Mouse (Mus musculus) spleen, postnatal 14 days (tissue): ENCODE data around the gene Lman2.

Experiments used
- DNase-seq, 2 experiments: peaks; one replicate each; pipeline ENCODE4 v3.0.0; 2021 to 2022; ENCODE audit warnings: low spot score in 2 of 2

Gene Lman2

DNA sequence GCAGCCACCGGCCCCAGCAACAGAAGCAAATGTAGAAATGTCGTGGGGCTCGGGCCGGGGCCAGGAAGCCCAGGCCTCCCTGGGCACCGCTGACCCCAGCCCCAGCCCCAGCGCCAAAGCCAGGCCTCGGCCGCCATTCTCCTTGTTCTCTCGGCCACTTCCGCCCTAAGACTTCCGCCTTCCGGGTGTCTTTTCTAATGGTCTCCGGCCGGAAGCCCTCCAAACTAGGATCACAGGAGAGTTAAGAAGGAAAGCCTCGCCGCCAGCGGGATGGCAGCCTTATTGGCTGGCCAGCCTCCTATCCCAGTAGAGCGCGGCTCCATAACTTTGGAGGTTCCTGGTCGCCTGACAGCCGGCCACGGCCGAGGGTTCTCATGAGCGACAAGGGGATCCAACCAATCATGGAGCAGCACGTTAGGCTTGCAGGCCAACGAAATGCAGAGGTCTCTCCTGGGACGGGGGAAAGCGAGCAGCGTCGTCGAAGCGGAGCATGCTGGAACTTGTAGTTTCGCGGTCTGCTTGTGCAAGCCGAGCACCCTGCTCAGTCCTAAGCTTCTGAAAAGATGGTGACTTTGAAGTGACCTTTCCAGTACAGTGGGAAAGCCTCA is at the start of gene Lman2:
TSS of gene Lman2 (minus strand) at position 331 of the 608 bp plus-strand sequence.
- peak; percentile 83 to 92 for DNase-seq

DNA sequence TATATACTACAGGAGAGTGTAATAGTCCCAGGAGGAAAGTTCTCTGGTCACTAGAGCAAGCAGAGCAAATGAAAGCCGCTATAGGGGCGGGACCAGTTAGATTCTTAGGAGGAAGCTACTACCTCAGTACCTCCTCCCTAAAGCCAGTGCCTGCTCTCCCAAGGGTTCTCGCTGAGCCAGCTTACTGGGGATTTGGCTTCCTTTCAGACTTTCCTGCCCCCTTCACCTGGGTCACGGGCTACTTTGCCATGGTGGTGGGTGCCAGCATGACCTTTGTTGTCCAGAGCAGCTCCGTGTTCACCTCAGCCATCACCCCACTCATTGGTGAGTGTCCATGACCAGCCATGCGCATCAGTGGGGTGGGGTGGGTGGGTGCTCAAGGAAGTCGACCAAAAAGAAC is 49.2 kb upstream of the Lman2 start:
- no peak for DNase-seq

GRCm38 (mm10) chr13:55408546-55409120 is 46.0 kb upstream of the Lman2 start:
- no peak for DNase-seq

GRCm38 (mm10) chr13:55407341-55407740 is 44.8 kb upstream of the Lman2 start:
- no peak for DNase-seq

DNA sequence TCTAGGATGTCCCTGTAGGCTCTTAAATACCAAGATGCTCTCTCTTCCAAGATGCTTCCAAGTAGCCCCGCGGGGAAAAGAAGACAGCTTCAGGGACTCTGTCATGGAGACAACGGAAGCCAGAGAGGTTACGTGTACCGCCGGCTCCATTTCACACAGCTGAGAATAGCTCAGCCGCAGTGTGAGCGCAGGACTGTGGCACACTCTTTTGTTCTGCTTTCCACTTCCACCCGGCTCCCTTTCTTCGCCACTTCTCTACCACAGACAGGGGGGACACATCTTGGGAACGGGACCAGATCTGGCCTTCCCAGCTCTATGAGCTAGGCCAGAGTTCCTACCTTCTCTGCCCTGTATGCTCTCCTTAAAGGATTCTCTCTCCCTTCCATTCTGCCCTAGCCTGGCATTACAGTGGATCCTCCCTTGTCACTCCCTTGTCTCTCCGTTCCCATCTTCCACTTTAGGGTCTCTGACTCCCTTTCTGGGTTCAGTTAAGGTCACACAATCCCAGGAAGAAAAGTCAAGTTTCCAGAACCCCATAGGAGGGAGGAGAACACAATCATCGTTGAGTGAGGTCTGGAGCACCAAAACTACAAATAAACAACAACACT is 43.3 kb upstream of the Lman2 start:
- DNase-seq, result no peak

- DNase-seq, result peak; percentile 56 to 78
Measured at GRCm38 (mm10) chr13:55404853-55405782, 42.5 kb upstream of the Lman2 start.

GRCm38 (mm10) chr13:55403935-55404852 is 41.6 kb upstream of the Lman2 start:
- DNase-seq, result no peak

DNA sequence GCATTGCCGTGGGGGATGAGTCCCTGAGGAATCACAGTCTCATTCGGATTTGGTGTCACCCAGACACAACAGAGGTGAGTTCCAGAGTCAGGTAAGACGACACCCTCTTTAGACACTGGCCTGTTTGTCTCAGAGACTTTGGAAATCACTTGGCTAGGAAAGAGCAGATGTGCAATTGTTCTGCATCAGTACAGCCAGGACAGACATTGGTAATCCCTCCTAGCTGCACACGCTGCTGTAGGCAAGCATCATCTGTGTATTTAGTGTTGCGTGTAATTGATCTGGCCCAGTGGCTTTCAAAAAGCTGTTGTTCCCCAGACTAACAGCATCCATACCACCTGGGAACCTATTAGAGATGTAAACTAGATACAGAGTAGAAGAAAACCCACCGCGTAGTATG is 40.7 kb upstream of the Lman2 start:
- DNase-seq, result no peak

DNA sequence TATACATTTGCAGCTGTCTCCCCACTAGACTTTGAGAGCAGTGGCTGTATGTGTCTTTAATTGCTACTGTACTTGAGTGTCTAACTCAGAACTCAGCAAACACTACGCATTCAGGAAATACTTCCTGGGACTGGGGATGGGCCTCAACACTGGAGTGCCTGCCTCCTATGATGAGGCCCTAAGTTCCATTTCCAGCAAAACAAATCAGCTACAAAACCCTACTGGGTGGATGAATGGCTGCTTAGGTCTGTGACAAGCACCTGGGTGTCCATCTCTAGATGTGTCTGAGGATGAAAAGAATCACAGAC is 37.4 kb upstream of the Lman2 start:
- DNase-seq, result no peak

GRCm38 (mm10) chr13:55399300-55400038 is 36.9 kb upstream of the Lman2 start:
- DNase-seq, result no peak

GRCm38 (mm10) chr13:55398088-55398487 is 35.5 kb upstream of the Lman2 start, which contains the start of gene Slc34a1:
Slc34a1 (plus strand) TSS chr13:55398187.
- no peak for DNase-seq

DNA sequence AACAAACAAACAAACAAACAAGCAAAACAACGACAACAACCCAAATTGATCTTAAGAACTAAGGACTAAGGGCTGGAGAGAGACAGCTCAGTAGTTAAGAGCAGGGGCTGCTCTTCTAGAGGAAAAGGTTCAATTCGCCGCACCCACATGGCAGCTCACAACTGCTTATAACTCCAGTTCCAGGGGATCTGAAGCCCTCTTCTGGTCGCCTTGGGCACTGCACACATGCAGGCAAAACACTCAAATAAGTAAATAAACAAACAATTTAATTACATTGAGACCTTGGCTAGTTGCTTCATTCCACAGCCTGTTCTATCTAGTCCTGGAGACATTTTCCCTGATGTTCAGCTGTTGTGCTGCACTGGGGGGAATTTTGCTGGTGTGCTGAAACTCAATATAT is 30.4 kb upstream of the Lman2 start:
- peak in 1 of 2 experiments; percentile 42 for DNase-seq

GRCm38 (mm10) chr13:55391626-55392029 is 29.0 kb upstream of the Lman2 start:
- no peak for DNase-seq

- DNase-seq, result no peak
Measured at GRCm38 (mm10) chr13:55390644-55391043, 28.1 kb upstream of the Lman2 start.

DNA sequence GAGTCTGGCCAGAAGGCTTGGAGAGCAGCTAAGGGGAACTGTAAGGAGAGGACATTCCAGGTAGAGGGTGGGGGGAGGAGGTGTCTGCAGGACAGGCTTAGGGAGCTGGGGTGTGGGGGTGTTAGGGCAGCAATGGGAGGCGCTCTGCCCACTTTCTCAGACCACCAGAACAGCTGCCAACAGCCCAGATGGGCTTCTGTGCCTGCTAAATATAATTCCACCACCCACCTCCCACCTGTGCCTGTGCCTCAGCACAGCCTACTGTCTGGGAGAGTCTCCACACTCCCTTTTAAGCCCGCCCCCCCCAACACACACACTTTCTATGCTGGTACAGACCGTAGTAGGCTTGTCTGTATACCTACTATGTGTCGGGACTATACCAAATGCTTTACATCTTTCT is 19.2 kb upstream of the Lman2 start:
- no peak for DNase-seq

- no peak for DNase-seq
Measured at GRCm38 (mm10) chr13:55378907-55379580, 16.5 kb upstream of the Lman2 start.

DNA sequence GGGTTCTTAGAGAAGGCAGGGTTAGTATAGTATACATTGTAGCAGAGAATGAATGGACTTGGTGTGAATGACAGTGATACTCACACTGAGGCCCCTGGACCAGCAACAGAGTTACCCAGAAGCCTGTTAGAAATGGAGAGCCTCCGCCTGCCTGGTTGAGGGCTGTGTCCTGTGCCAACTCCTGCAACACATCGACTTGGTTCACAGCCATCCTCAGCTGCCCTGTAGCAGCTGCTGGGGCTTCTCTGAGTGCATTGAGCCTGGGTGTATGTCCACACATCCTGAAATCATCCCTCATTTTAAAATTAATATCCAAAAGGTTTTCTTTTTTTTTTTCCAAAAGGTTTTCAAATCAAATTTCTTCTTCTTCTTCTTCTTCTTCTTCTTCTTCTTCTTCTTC is 13.3 kb upstream of the Lman2 start:
- no peak for DNase-seq

- DNase-seq, result no peak
Measured at GRCm38 (mm10) chr13:55374206-55374924, 11.8 kb upstream of the Lman2 start.

GRCm38 (mm10) chr13:55371740-55372139 is 9.2 kb upstream of the Lman2 start:
- no peak for DNase-seq
